Mouse (Mus musculus) C2C12 (cell line): ENCODE measurements around the gene 2610507B11Rik. TPM values are rescaled to one million over a fixed set of nuclear protein-coding genes. Genes with fewer than 3 reads are reported as not detected.

ENCODE experiments used
- H3K27me3 ChIP-seq: one replicate; pipeline ENCODE4 v1.6.1; 2011; ENCODE audit not compliant: control insufficient read depth, insufficient read depth, insufficient read length
- H3K36me3 ChIP-seq: one replicate; pipeline ENCODE4 v1.6.1; 2011; ENCODE audit not compliant: control insufficient read depth, insufficient read depth
- H3K4me3 ChIP-seq: one replicate; pipeline ENCODE4 v1.5.1; 2011; ENCODE audit warnings: mild to moderate bottlenecking, control low read depth; ENCODE audit not compliant: poor library complexity, insufficient read depth, severe bottlenecking
- H3K79me2 ChIP-seq: one replicate; pipeline ENCODE4 v1.6.1; 2011; ENCODE audit not compliant: control insufficient read depth, insufficient read depth
- H3K79me3 ChIP-seq: one replicate; pipeline ENCODE4 v1.6.1; 2011; ENCODE audit warnings: low read depth, control low read depth
- H3ac ChIP-seq: one replicate; pipeline ENCODE3; 2011; ENCODE audit warnings: low read depth; ENCODE audit not compliant: control insufficient read depth, insufficient read length
- CEBPB ChIP-seq: IDR thresholded peaks from one replicate; pipeline ENCODE4 v1.6.1; 2011; ENCODE audit warnings: low read depth, mild to moderate bottlenecking, control low read depth, moderate library complexity
- CTCF ChIP-seq: IDR thresholded peaks from one replicate; pipeline ENCODE4 v1.5.1; 2011; ENCODE audit not compliant: control insufficient read depth, insufficient read depth, insufficient read length
- FOSL1 ChIP-seq: IDR thresholded peaks from one replicate; pipeline ENCODE4 v1.8.0; 2011; ENCODE audit warnings: mild to moderate bottlenecking, low read length; ENCODE audit not compliant: poor library complexity, insufficient read depth, severe bottlenecking
- MAX ChIP-seq: IDR thresholded peaks from one replicate; pipeline ENCODE4 v1.6.1; 2011; ENCODE audit warnings: mild to moderate bottlenecking, control low read depth
- MYOD1 ChIP-seq: IDR thresholded peaks from one replicate; pipeline ENCODE4 v1.6.1; 2011; ENCODE audit warnings: low read depth; ENCODE audit not compliant: control insufficient read depth, insufficient read length
- MYOG ChIP-seq: IDR thresholded peaks from one replicate; pipeline ENCODE4 v1.6.1; 2011; ENCODE audit not compliant: control insufficient read depth, insufficient read length; ENCODE audit errors: extremely low read depth
- USF1 ChIP-seq: IDR thresholded peaks from one replicate; pipeline ENCODE4 v1.6.1; 2011; ENCODE audit warnings: low read depth, mild to moderate bottlenecking, control low read depth, moderate library complexity
- polyA plus RNA-seq: library from polyadenylated mRNA; unstranded; fragments of >200 nt; fragmentation: generic; extraction: Trizol; gene quantifications from one replicate; pipeline ENCODE4 v1.2.1, GENCODE M21; 2012; ENCODE audit warnings: missing spikeins

2610507B11Rik gene
- polyA plus RNA-seq, 1 experiment, result 82.8 TPM

DNA sequence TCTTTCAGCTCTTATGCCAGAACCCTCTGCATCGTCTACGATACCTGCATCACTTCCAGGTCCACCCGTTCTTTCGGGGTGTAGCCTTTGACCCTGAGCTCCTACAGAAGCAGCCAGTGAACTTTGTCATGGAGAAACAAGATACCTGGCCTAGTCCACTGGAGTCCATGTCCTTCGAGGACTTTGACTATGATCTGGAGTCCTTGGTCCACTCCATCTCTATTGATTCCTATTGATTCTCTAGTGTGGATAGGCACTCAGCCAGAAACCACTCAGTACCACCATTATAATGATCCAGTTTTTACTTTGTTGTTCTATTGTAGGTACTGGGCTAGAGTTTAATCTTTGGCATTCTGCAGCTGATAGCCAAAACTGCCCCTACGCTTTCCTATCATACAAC is 33.0 kb downstream of the 2610507B11Rik start:
- peaks cover 49% of the 10 kb centered on the region for H3K36me3 ChIP-seq
- H3ac ChIP-seq, result no peak overlapping the region
- TF ChIP-seq USF1 (no peak), CTCF (no peak), MYOG (no peak), MAX (no peak), FOSL1 (no peak), CEBPB (no peak), MYOD1 (no peak)
- no peaks in the 10 kb centered on the region for H3K79me3 ChIP-seq
- H3K4me3 ChIP-seq, result no peak overlapping the region
- H3K79me2 ChIP-seq, result no peaks in the 10 kb centered on the region
- H3K27me3 ChIP-seq, result no peaks in the 10 kb centered on the region

DNA sequence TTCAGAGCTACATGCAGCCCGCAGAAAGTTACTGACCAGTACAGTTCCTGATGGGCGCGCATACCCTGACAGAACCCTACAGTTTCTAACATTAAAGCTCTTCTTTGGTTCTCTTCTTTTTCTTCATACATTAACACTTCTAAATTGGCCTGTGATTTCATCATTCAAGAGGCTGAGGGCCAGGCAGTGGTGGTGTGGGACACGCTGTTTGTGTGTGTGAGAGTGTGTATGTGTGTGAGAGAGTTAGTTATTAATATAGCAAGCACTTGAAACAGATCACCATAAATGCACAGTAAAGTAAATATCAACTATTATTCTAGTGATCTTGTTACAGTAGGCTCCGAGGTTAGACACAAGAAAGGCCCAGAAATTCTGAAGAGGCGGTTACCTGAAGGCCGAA is 39.4 kb downstream of the 2610507B11Rik start:
- Histone ChIP-seq H3K27me3 (no peaks in the 10 kb centered on the region), H3K4me3 (peak overlapping the region; percentile 70)
- TF ChIP-seq MAX (no peak), FOSL1 (no peak), CEBPB (no peak), CTCF (no peak), MYOD1 (no peak)

GRCm38 (mm10) chr11:78301357-78302084 is 40.0 kb downstream of the 2610507B11Rik start, which contains the start of gene Spag5:
Gene Spag5 (plus strand): TSS chr11:78301529.
- Histone ChIP-seq H3ac (peak within 1 kb of the TSS; percentile 92), H3K27me3 (no peaks in the 10 kb centered on the region), H3K4me3 (peak within 1 kb of the TSS; percentile 70), H3K36me3 (peaks cover 34% of the 10 kb centered on the region), H3K79me3 (peaks cover 34% of the 10 kb centered on the region), H3K79me2 (peaks cover 51% of the 10 kb centered on the region)
- no peak for TF ChIP-seq MYOG
- peak; percentile 62 for TF ChIP-seq MAX

More for the DNA sequence above, 39.4 kb downstream of the 2610507B11Rik start:
- H3ac ChIP-seq, result peak overlapping the region; percentile 32
- H3K79me2 ChIP-seq, result peaks cover 45% of the 10 kb centered on the region
- H3K36me3 ChIP-seq, result peaks cover 28% of the 10 kb centered on the region
- H3K79me3 ChIP-seq, result peaks cover 34% of the 10 kb centered on the region

- Histone ChIP-seq H3K79me3 (peaks cover 55% of the 10 kb centered on the region), H3K36me3 (peaks cover 69% of the 10 kb centered on the region), H3K4me3 (no peak overlapping the region), H3K79me2 (peaks cover 84% of the 10 kb centered on the region), H3K27me3 (no peaks in the 10 kb centered on the region), H3ac (no peak overlapping the region)
- TF ChIP-seq FOSL1, result no peak
- no peak for TF ChIP-seq MYOD1
- no peak for TF ChIP-seq USF1
- TF ChIP-seq MYOG, result no peak
- no peak for TF ChIP-seq MAX
- TF ChIP-seq CEBPB, result no peak
- TF ChIP-seq CTCF, result no peak
These were observed 43.7 kb downstream of the 2610507B11Rik start for GRCm38 (mm10) chr11:78305272-78305671.

GRCm38 (mm10) chr11:78310861-78311511 is 49.4 kb downstream of the 2610507B11Rik start:
- H3K27me3 ChIP-seq, result no peaks in the 10 kb centered on the region
- peaks cover 21% of the 10 kb centered on the region for H3K79me3 ChIP-seq
- H3K4me3 ChIP-seq, result no peak overlapping the region
- H3K36me3 ChIP-seq, result peaks cover 93% of the 10 kb centered on the region
- TF ChIP-seq USF1 (no peak), MAX (no peak), MYOD1 (no peak), MYOG (no peak), CEBPB (no peak), FOSL1 (no peak), CTCF (no peak)
- peaks cover 38% of the 10 kb centered on the region for H3K79me2 ChIP-seq
- H3ac ChIP-seq, result no peak overlapping the region

- H3K27me3 ChIP-seq, result no peaks in the 10 kb centered on the region
- peaks cover 12% of the 10 kb centered on the region for H3K79me2 ChIP-seq
- no peak overlapping the region for H3ac ChIP-seq
- peaks cover 95% of the 10 kb centered on the region for H3K36me3 ChIP-seq
- H3K79me3 ChIP-seq, result peaks cover 4% of the 10 kb centered on the region
- TF ChIP-seq CTCF, result no peak
- TF ChIP-seq MAX, result no peak
- TF ChIP-seq CEBPB, result no peak
- TF ChIP-seq FOSL1, result no peak
- TF ChIP-seq USF1, result no peak
- TF ChIP-seq MYOD1, result no peak
- TF ChIP-seq MYOG, result no peak
- no peak overlapping the region for H3K4me3 ChIP-seq
These were observed 52.1 kb downstream of the 2610507B11Rik start for GRCm38 (mm10) chr11:78313662-78314061.
